In the genomic region with DNA sequence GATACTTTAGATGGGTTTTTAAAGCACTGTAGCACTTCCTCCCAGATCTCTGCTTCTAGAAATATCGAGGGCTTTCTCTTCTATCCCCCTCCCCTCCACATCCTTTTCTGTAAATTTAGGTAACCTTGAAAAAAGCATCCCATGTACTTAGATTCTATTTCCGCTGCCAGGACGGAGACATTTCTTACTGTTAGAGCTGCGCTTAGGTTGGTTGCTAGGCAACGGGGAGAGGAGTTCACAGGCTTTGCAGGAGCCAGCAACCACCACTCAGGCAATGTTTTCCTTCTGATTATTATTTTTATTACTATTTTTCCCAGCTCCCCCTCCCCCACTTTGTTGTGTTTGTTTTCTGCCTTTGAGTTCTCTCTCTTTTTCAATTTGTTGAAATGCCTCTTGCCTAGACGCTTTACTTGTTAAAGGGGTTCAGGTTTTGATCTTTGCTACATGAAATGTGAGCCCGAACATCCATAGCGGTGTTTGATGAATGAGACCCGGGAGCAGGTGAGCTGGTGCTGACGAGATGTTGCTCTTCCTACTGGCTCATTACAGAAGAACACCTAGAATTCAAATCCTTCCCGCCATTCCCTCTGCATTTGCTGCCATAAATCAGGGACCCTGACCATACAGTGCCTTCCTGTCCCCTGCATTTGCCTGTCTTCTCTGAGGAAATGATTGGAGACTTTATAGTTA, we compare ENCODE assay signal across 9 mouse cellular contexts.
DNase-seq lines count a peak whose midpoint lies in the region; ATAC-seq and TF ChIP-seq lines count a peak whose summit lies in the region.
"Had no signal": no experiment of that assay in that cellular context is flagged by ENCODE, and none has a peak within 500 bp of the region (broad histone marks: within the 10 kb centered on the region; RNA-seq: fewer than 3 reads in every experiment).

No protein-coding gene starts in this region.

- H3K4me2 ChIP-seq in hindbrain, embryonic 11.5 days (replicated peaks; ENCODE audit: low read depth, low read length), result no peak overlapping the region
- H3K4me2 ChIP-seq in hindbrain, postnatal 0 days (ENCODE audit: low read depth, low read length), result peak overlapping the region; percentile 8; the same call in 1 of the 2 replicates
- peak overlapping the region; percentile 24 for H3K4me2 ChIP-seq in midbrain, embryonic 15.5 days
- H3K4me2 ChIP-seq: embryonic facial prominence, embryonic 15.5 days had no signal

- TF ChIP-seq CTCF in hindbrain, postnatal 0 days (IDR thresholded peaks at IDR 0.05; ENCODE audit: low read depth), result no peak

- no peak for ATAC-seq in hindbrain, embryonic 11.5 days (ENCODE audit: low FRiP score)
- ATAC-seq in hindbrain, postnatal 0 days, result peak; percentile 74; the same call in 1 of the 2 replicates
- ATAC-seq in midbrain, embryonic 15.5 days (replicated peaks), result peak; percentile 91
- ATAC-seq in cerebellum, adult (ENCODE audit: insufficient number of reproducible peaks, low FRiP score, low TSS enrichment), result no peak

- no peaks in the 10 kb centered on the region for H3K9me3 ChIP-seq in hindbrain, embryonic 11.5 days (ENCODE audit: control insufficient read depth, low read length)
- H3K9me3 ChIP-seq in hindbrain, embryonic 10.5 days, result no peaks in the 10 kb centered on the region
- H3K9me3 ChIP-seq in hindbrain, postnatal 0 days (ENCODE audit: low read length), result no peaks in the 10 kb centered on the region
- no peaks in the 10 kb centered on the region for H3K9me3 ChIP-seq in midbrain, embryonic 15.5 days
- H3K9me3 ChIP-seq: embryonic facial prominence, embryonic 15.5 days had no signal

- H3K27me3 ChIP-seq in hindbrain, embryonic 11.5 days (ENCODE audit: control insufficient read depth, insufficient read depth, low read length), result no peaks in the 10 kb centered on the region
- H3K27me3 ChIP-seq in hindbrain, embryonic 10.5 days (ENCODE audit: insufficient read depth, poor library complexity, severe bottlenecking), result no peaks in the 10 kb centered on the region
- H3K27me3 ChIP-seq in hindbrain, postnatal 0 days (ENCODE audit: insufficient read depth, low read length), result no peaks in the 10 kb centered on the region
- no peaks in the 10 kb centered on the region for H3K27me3 ChIP-seq in midbrain, embryonic 15.5 days (replicated peaks)
- H3K27me3 ChIP-seq: embryonic facial prominence, embryonic 15.5 days had no signal

- no peak overlapping the region for H3K27ac ChIP-seq in hindbrain, embryonic 11.5 days (ENCODE audit: low read depth, low read length)
- no peak overlapping the region for H3K27ac ChIP-seq in hindbrain, embryonic 10.5 days
- peak overlapping the region; percentile 41; the same call in 1 of the 2 replicates for H3K27ac ChIP-seq in hindbrain, postnatal 0 days
- H3K27ac ChIP-seq in midbrain, embryonic 15.5 days, result peak overlapping the region; percentile 79
- H3K27ac ChIP-seq: embryonic facial prominence, embryonic 15.5 days had no signal

- H3K9ac ChIP-seq in hindbrain, embryonic 11.5 days (ENCODE audit: low read depth, low read length), result no peak overlapping the region
- no peak overlapping the region for H3K9ac ChIP-seq in hindbrain, postnatal 0 days (replicated peaks; ENCODE audit: low read length)
- H3K9ac ChIP-seq in midbrain, embryonic 15.5 days, result no peak overlapping the region
- H3K9ac ChIP-seq: embryonic facial prominence, embryonic 15.5 days had no signal

- no peak overlapping the region for H3K4me3 ChIP-seq in hindbrain, embryonic 11.5 days (ENCODE audit: low read depth, low read length)
- no peak overlapping the region for H3K4me3 ChIP-seq in hindbrain, embryonic 10.5 days
- H3K4me3 ChIP-seq in hindbrain, postnatal 0 days (ENCODE audit: low read length), result no peak overlapping the region
- H3K4me3 ChIP-seq in midbrain, embryonic 15.5 days, result no peak overlapping the region
- H3K4me3 ChIP-seq: embryonic facial prominence, embryonic 15.5 days had no signal

- no peaks in the 10 kb centered on the region for H3K4me1 ChIP-seq in hindbrain, embryonic 11.5 days (replicated peaks; ENCODE audit: control insufficient read depth, insufficient read depth, low read length)
- peaks cover 14% of the 10 kb centered on the region for H3K4me1 ChIP-seq in hindbrain, embryonic 10.5 days (replicated peaks)
- H3K4me1 ChIP-seq in hindbrain, postnatal 0 days (ENCODE audit: insufficient read depth, low read length), result peaks cover 9% of the 10 kb centered on the region
- H3K4me1 ChIP-seq in midbrain, embryonic 15.5 days, result peaks cover 21% of the 10 kb centered on the region

- DNase-seq in hindbrain, embryonic 11.5 days (ENCODE audit: low spot score), result peak; percentile 61
- no peak for DNase-seq in hindbrain, embryonic 10.5 days (ENCODE audit: low spot score)
- peak; percentile 78 for DNase-seq in embryo, embryonic 10 days (ENCODE audit: low spot score)
- peak; percentile 87 for DNase-seq in hindbrain, postnatal 0 days (ENCODE audit: low spot score)
- no peak for DNase-seq in gastrocnemius, adult 18-20 months (ENCODE audit: low spot score)
- no peak for DNase-seq in urinary bladder, postnatal 36 days (ENCODE audit: low spot score in 2 of 2)

- H3K36me3 ChIP-seq in hindbrain, embryonic 11.5 days (ENCODE audit: control insufficient read depth, insufficient read depth, low read length), result no peaks in the 10 kb centered on the region
- no peaks in the 10 kb centered on the region for H3K36me3 ChIP-seq in hindbrain, embryonic 10.5 days
- no peaks in the 10 kb centered on the region for H3K36me3 ChIP-seq in hindbrain, postnatal 0 days (ENCODE audit: insufficient read depth, low read length)
- no peaks in the 10 kb centered on the region for H3K36me3 ChIP-seq in midbrain, embryonic 15.5 days (replicated peaks)
- H3K36me3 ChIP-seq: embryonic facial prominence, embryonic 15.5 days had no signal

- WGBS in hindbrain, embryonic 11.5 days, result 57% methylated on average over 11 of the region's 11 CpGs
- whole genome bisulfite sequencing in hindbrain, embryonic 10.5 days, result 60% methylated on average over 11 of the region's 11 CpGs
- 30% methylated on average over 11 of the region's 11 CpGs for WGBS in hindbrain, postnatal 0 days
- WGBS in midbrain, embryonic 15.5 days, result 31% methylated on average over 11 of the region's 11 CpGs

Comparison
In these comparisons a context has a peak if more than half of its experiments do, and no peak if none do; other contexts are left out.
1. ATAC-seq: peak in hindbrain, postnatal 0 days (single experiment) and midbrain, embryonic 15.5 days (single experiment); none in hindbrain, embryonic 11.5 days (single experiment) and cerebellum, adult (single experiment).
2. DNase-seq: peak in hindbrain, embryonic 11.5 days (single experiment), embryo, embryonic 10 days (single experiment) and hindbrain, postnatal 0 days (single experiment); none in hindbrain, embryonic 10.5 days (single experiment), gastrocnemius, adult 18-20 months (single experiment) and urinary bladder, postnatal 36 days (0 of 2).
3. H3K27ac ChIP-seq: peak in hindbrain, postnatal 0 days (single experiment) and midbrain, embryonic 15.5 days (single experiment); none in hindbrain, embryonic 11.5 days (single experiment) and hindbrain, embryonic 10.5 days (single experiment).